Mouse (Mus musculus) E14TG2a.4 (cell line): ENCODE data around the gene Ephb3.

Experiments
- CTCF ChIP-seq: conservative IDR thresholded peaks from 2 replicates; pipeline ENCODE4 v1.5.1; 2014; ENCODE audit warnings: low read length
- NANOG ChIP-seq: IDR thresholded peaks from 2 replicates; pipeline ENCODE4 v1.6.1; 2014; ENCODE audit warnings: borderline replicate concordance, low read length, mixed read lengths

DNA sequence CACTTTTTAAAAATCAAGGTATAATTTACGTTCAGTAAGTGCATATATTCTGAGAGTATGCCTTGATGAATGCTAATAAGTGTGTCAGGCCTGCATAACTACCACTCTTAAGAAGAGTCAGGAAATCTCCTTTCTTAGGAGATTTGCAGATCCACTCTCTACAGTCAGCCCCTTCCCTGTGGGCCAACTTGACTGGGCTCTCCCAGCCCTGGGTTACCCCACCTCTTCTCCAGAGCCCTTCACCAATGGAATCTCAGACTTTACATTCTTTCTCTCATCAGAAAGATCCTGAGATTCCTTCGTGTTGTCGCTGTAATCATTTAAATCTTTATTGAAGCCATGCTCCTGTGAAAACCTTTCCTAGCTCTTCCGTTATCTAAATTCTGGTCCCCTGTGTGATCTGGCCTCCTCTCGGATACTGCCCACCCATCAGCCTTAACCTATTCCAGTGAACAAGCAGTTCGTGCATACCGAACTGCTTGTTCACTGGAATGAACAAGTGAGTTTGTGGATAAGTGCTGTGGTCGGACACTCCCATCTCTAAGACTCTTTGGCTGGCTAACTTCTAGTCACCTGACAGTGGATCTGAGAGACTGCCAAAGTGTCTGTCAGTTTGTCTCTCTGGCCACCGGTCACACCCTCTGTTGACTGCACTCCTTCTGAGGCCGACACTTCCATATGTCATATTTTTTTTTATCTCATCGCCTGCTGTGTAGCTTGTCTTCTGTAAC lies 51.2 kb downstream of the Ephb3 start:
- no peak for TF ChIP-seq CTCF
- no peak for TF ChIP-seq NANOG
